ENCODE assay signal across 9 mouse cellular contexts in genomic region chr17:86336652-86337073, GRCm38 (mm10).
DNase-seq lines count a peak whose midpoint lies in the region; ATAC-seq and TF ChIP-seq lines count a peak whose summit lies in the region.
"Had no signal": no experiment of that assay in that cellular context is flagged by ENCODE, and none has a peak within 500 bp of the region (broad histone marks: within the 10 kb centered on the region; RNA-seq: fewer than 3 reads in every experiment).

No protein-coding gene starts in this region.

- no peak overlapping the region for H3K4me2 ChIP-seq in lung, embryonic 14.5 days
- H3K4me2 ChIP-seq in lung, postnatal 0 days (replicated peaks; ENCODE audit: low read depth, low read length): no peak overlapping the region
- H3K4me2 ChIP-seq in forebrain, embryonic 14.5 days (ENCODE audit: low read length): no peak overlapping the region
- H3K4me2 ChIP-seq: hindbrain, embryonic 15.5 days had no signal

- no peaks in the 10 kb centered on the region for H3K9me3 ChIP-seq in lung, embryonic 14.5 days (ENCODE audit: low read depth, low read length)
- H3K9me3 ChIP-seq in lung, postnatal 0 days (ENCODE audit: low read length): no peaks in the 10 kb centered on the region
- no peaks in the 10 kb centered on the region for H3K9me3 ChIP-seq in forebrain, embryonic 14.5 days (replicated peaks; ENCODE audit: control insufficient read depth, low read length)
- H3K9me3 ChIP-seq: hindbrain, embryonic 15.5 days had no signal

- no peak for TF ChIP-seq CTCF in lung, embryonic 14.5 days (IDR thresholded peaks at IDR 0.05; ENCODE audit: low read depth)
- TF ChIP-seq CTCF in lung, postnatal 0 days (IDR thresholded peaks at IDR 0.05): no peak

- no peaks in the 10 kb centered on the region for H3K36me3 ChIP-seq in lung, embryonic 14.5 days (ENCODE audit: insufficient read depth)
- H3K36me3 ChIP-seq in lung, postnatal 0 days (ENCODE audit: insufficient read depth, low read length): no peaks in the 10 kb centered on the region
- no peaks in the 10 kb centered on the region for H3K36me3 ChIP-seq in forebrain, embryonic 14.5 days (ENCODE audit: control insufficient read depth, insufficient read depth, low read length)
- H3K36me3 ChIP-seq: hindbrain, embryonic 15.5 days had no signal

- peak overlapping the region; percentile 56; the same call in 1 of the 2 replicates for H3K27ac ChIP-seq in lung, embryonic 14.5 days (ENCODE audit: low read depth)
- H3K27ac ChIP-seq in lung, postnatal 0 days (ENCODE audit: low read length): peak overlapping the region; percentile 21; the same call in 1 of the 2 replicates
- no peak overlapping the region for H3K27ac ChIP-seq in forebrain, embryonic 14.5 days (ENCODE audit: low read depth, low read length)
- H3K27ac ChIP-seq: hindbrain, embryonic 15.5 days had no signal

- ATAC-seq in lung, embryonic 14.5 days (ENCODE audit: insufficient read depth): peak; percentile 52; the same call in 1 of the 2 replicates
- peak; percentile 50; the same call in 1 of the 2 replicates for ATAC-seq in lung, postnatal 0 days
- ATAC-seq in forebrain, embryonic 14.5 days: no peak

- no peak overlapping the region for H3K9ac ChIP-seq in lung, embryonic 14.5 days
- H3K9ac ChIP-seq in lung, postnatal 0 days (replicated peaks; ENCODE audit: low read depth): no peak overlapping the region
- H3K9ac ChIP-seq in forebrain, embryonic 14.5 days (ENCODE audit: low read length): no peak overlapping the region
- H3K9ac ChIP-seq: hindbrain, embryonic 15.5 days had no signal

- no peak overlapping the region for H3K4me3 ChIP-seq in lung, embryonic 14.5 days (ENCODE audit: low read depth, low read length)
- no peak overlapping the region for H3K4me3 ChIP-seq in lung, postnatal 0 days (ENCODE audit: low read depth, low read length)
- H3K4me3 ChIP-seq in forebrain, embryonic 14.5 days (ENCODE audit: low read depth, low read length): no peak overlapping the region
- H3K4me3 ChIP-seq: hindbrain, embryonic 15.5 days had no signal

- 40% methylated on average over 4 of the region's 4 CpGs for WGBS in lung, embryonic 14.5 days
- WGBS in lung, postnatal 0 days: 32% methylated on average over 4 of the region's 4 CpGs
- 75% methylated on average over 4 of the region's 4 CpGs for WGBS in forebrain, embryonic 14.5 days

- peak; percentile 55 for DNase-seq in lung, embryonic 14.5 days
- DNase-seq in lung, postnatal 36 days: no peak
- DNase-seq in heart, postnatal 4 days: peak; percentile 39
- DNase-seq in lung, postnatal 0 days (ENCODE audit: low spot score): peak; percentile 33
- peak; percentile 40 to 54 for DNase-seq in thymus, postnatal 36 days
- DNase-seq in forebrain, embryonic 14.5 days (ENCODE audit: low spot score): no peak
- no peak for DNase-seq in left cerebral cortex, adult 8-10 months (ENCODE audit: low spot score in 2 of 2)
- DNase-seq: embryo, embryonic 11 days had no signal

- no peak for TF ChIP-seq EP300 in lung, postnatal 0 days (IDR thresholded peaks at IDR 0.05)

- H3K27me3 ChIP-seq in lung, embryonic 14.5 days (ENCODE audit: insufficient read depth, low read length): no peaks in the 10 kb centered on the region
- no peaks in the 10 kb centered on the region for H3K27me3 ChIP-seq in lung, postnatal 0 days (replicated peaks; ENCODE audit: insufficient read depth, low read length)
- H3K27me3 ChIP-seq in forebrain, embryonic 14.5 days (replicated peaks; ENCODE audit: control insufficient read depth, insufficient read depth, low read length): no peaks in the 10 kb centered on the region
- H3K27me3 ChIP-seq: hindbrain, embryonic 15.5 days had no signal

- H3K4me1 ChIP-seq in lung, embryonic 14.5 days (ENCODE audit: insufficient read depth): peaks cover 7% of the 10 kb centered on the region
- H3K4me1 ChIP-seq in lung, postnatal 0 days (ENCODE audit: insufficient read depth, low read depth, low read length): peaks cover 3% of the 10 kb centered on the region; the same call in 1 of the 2 replicates
- no peaks in the 10 kb centered on the region for H3K4me1 ChIP-seq in forebrain, embryonic 14.5 days (ENCODE audit: control insufficient read depth, insufficient read depth, low read length)

Comparison
In these comparisons a context has a peak if more than half of its experiments do, and no peak if none do; other contexts are left out.
1. DNase-seq: peak in lung, embryonic 14.5 days (single experiment), heart, postnatal 4 days (single experiment), lung, postnatal 0 days (single experiment) and thymus, postnatal 36 days (2 of 2); none in lung, postnatal 36 days (single experiment), forebrain, embryonic 14.5 days (single experiment) and left cerebral cortex, adult 8-10 months (0 of 2).